Mouse (Mus musculus) E14TG2a.4 (cell line): Measurements from ENCODE around the gene Sik1.

Experiments
- CTCF ChIP-seq: conservative IDR thresholded peaks from 2 replicates; pipeline ENCODE4 v1.5.1; 2014; ENCODE audit warnings: low read length
- POU5F1 ChIP-seq: IDR thresholded peaks from 2 replicates; pipeline ENCODE4 v1.6.1; 2014; ENCODE audit warnings: low read length, borderline replicate concordance

DNA sequence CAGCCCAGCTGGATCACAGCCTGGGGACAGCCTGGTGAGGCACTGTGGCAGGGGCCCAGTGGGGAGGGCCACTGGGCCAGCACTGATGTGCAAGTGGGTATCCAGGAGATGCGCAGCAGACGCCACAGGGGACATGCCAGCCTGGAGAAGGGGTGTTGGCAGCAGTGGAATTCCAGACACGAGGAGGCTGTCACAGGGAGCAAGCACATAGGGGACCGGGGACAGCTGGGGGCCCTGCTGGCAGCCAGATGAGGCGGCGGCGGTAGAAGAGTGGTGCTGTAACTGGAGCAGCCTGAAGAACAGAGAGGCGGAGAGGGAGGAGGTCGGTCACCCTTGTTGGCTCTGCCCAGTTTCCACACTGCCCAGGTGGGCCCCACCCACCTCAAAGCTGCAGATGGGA, 9.3 kb downstream of the Sik1 start:
- TF ChIP-seq CTCF (no peak), POU5F1 (no peak)
